Mouse (Mus musculus): ENCODE measurements around the gene L3mbtl3. TPM values are rescaled to one million over a fixed set of nuclear protein-coding genes. Genes with fewer than 3 reads are reported as not detected.

The L3mbtl3 gene
- 10 to 100 TPM; 10.1 to 10.9 TPM for total RNA-seq (2021)
- long read RNA-seq, experiment 1, full-length matches to known transcripts: 1 of 4 reads
- long read RNA-seq, experiment 1, partial matches to known transcripts: 1 of 4 reads
- long read RNA-seq, experiment 1, other reads (novel, unspliced or antisense): 2 of 4 reads
- long read RNA-seq, experiment 2, full-length matches to known transcripts: 4 of 6 reads
- long read RNA-seq, experiment 2, partial matches to known transcripts: 1 of 6 reads
- long read RNA-seq, experiment 2, other reads (novel, unspliced or antisense): 1 of 6 reads

- DNase-seq: peak; percentile 88 to 91
- intact Hi-C loops (cut with DNase I): loop anchor here (2.0 to 5.0 kb wide), 2 partner anchors 116 to 335 kb away; no protein-coding TSS in a partner anchor
Measured at GRCm38 (mm10) chr10:26375790-26376545, at the start of gene L3mbtl3. Gene L3mbtl3 (minus strand): TSS chr10:26375971.

GRCm38 (mm10) chr10:26421168-26421567 is 45.4 kb upstream of the L3mbtl3 start:
- no peak for DNase-seq
- intact Hi-C loops (cut with DNase I): no loop called here

- intact Hi-C loops (cut with DNase I): no loop called here
- DNase-seq: no peak
Measured at GRCm38 (mm10) chr10:26388656-26389055, 12.9 kb upstream of the L3mbtl3 start.

- intact Hi-C loops (cut with DNase I): loop anchor here (5.0 kb wide), 1 partner anchor 115 kb away; no protein-coding TSS in a partner anchor
- DNase-seq: no peak
Measured at GRCm38 (mm10) chr10:26377332-26377602, 1.5 kb upstream of the L3mbtl3 start.

DNA sequence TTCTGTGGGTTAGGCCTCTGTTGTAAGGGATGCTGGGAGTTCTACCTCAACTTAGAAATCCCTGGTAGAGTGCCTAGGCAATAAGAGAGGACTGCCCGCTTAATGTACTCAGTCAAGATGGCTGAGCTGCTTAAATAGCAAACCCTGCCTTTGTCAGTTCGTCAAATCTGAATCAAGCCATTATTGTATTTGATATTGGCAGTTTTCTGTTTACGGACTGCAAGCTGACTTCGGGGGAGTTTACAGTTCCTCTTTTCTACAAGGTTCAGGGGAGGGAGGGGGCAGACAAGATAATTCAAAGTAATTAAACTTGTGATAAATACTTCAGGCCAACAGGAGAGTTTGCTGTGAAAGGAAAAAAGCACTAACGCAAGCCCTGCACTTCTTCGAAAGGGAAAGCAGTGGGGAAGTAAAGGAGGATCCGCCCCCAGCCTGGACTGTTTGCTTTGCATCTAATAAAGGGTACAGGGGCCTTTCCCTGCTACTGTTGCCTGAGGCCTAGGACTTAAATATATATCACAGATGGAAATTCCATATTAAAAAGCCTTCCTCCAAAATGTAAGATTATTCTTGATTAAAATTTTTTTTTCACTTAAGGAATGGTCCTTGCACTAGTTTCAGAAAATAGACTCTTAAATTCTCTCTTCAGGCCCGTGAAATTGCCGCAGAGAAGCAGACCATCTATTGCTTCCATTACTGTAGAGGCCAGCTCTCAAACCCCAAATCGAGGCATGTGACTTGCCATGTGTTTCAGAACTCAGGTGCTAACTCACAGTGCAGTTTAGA is 968 bp upstream of the L3mbtl3 start:
- DNase-seq: no peak
- intact Hi-C loops (cut with DNase I): loop anchor here (5.0 kb wide), 1 partner anchor 116 kb away; no protein-coding TSS in a partner anchor

GRCm38 (mm10) chr10:26375351-26375751 is 420 bp downstream of the L3mbtl3 start:
- no peak for DNase-seq

GRCm38 (mm10) chr10:26374436-26375311 is 1.1 kb downstream of the L3mbtl3 start:
- DNase-seq: peak; percentile 65 to 66
- intact Hi-C loops (cut with DNase I): loop anchor here (2.0 to 5.0 kb wide), 6 partner anchors 118 to 623 kb away; partner anchors contain the start of gene Arhgap18

More at GRCm38 (mm10) chr10:26375351-26375751, 420 bp downstream of the L3mbtl3 start:
- intact Hi-C loops (cut with DNase I): loop anchor here (2.0 to 5.0 kb wide), 2 partner anchors 117 to 335 kb away; no protein-coding TSS in a partner anchor

- intact Hi-C loops (cut with DNase I): loop anchor here (2.0 to 5.0 kb wide), 5 partner anchors 168 to 623 kb away; partner anchors contain the start of gene Arhgap18
- peak; percentile 74 to 84 for DNase-seq
Measured at GRCm38 (mm10) chr10:26373951-26374435, 1.8 kb downstream of the L3mbtl3 start.

DNA sequence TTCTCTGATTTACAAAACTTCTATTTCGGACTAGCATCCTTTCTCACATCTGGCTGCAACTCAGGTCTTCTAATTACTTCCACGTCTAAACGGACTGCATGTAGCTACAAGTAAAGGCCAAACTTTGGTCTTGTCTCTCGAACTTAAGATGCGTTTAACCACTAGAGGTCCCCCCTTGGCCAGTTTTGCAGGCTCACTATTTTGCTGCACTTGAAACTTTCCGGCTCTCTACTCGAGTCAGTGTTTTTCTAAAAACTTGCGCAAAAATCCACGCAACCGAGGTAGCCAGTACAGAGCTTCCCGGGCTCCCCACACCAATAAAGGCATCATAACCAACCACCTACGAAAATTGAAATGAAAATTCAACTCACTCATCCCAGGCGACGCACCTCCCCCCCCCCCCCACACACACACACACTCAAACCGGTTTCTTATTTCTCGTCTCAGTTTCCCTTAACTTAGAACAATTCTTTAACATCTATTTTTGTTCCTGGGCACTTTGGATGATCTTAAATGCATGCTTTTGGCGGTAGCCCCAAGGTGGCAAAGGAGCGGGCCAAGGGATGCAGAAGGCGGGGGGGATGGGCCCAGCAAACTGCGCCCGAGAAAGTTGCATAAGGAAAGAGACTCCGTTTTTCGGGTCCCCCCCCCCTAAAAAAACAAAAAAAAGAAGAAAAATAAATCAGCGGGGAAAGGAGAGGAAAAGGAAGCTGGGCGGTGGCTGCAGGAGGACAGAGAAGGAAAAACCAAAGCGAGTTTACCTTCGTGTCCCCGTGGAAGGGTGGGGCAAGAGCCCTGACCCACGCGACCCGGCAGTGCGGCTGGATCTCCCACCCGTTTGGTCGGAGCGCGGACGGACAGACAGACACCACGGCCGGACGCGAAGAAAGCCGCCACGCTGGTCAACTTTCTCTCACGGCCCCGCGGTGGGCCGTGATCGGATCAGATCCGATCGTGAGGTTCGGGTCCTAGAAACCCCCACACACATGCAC is 2.5 kb downstream of the L3mbtl3 start:
- DNase-seq: peak; percentile 78 to 85
- intact Hi-C loops (cut with DNase I): loop anchor here (5.0 kb wide), 4 partner anchors 169 to 624 kb away; partner anchors contain the start of gene Arhgap18

GRCm38 (mm10) chr10:26371416-26371815 is 4.4 kb downstream of the L3mbtl3 start:
- intact Hi-C loops (cut with DNase I): loop anchor here (5.0 kb wide), 4 partner anchors 171 to 626 kb away; partner anchors contain the start of gene Arhgap18
- no peak for DNase-seq

GRCm38 (mm10) chr10:26364942-26365341 is 10.8 kb downstream of the L3mbtl3 start:
- intact Hi-C loops (cut with DNase I): no loop called here
- no peak for DNase-seq

DNA sequence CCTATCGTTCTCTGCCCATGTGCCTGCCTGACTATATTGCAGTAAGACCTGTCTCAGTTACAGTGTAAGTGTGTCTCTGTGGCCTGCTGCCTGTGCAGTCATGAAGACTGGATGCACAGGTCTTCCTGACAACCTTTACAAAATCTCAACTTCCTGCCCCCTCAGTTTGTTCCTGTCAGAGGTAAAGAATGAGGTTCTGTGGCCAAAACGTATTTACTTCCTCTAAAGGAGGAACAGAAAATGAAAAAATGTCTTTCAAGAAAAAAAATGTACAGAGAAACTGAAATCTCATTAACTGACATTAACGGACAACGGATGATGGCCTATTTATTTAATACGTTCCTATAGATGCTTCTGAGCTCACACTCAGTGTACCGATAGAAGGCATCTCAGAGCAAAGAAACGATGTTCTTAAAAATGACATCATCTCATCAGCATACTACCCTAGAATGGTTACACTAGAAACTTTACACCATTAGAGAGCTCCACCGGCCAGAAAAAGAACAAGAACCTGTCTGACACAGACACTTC is 11.4 kb downstream of the L3mbtl3 start:
- DNase-seq: no peak
- intact Hi-C loops (cut with DNase I): no loop called here

DNA sequence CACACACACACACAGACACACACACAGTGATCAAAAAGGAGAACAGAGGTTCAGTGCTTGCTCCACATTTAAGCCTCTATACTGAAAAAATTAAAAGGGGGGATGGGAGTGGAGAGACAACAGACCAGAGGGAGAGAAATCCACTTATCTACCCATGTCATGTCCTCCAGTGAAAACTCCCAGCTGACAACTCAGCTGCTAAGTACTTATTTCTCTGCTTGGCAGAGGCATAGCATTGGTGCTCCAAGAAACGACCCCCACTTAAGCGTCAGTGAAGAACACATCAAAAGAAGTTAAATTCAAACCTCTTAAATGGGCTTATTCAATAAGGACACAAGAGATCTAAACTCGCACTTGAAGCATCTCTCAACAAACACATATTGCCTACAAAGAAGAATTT is 12.2 kb downstream of the L3mbtl3 start:
- intact Hi-C loops (cut with DNase I): no loop called here
- DNase-seq: no peak

DNA sequence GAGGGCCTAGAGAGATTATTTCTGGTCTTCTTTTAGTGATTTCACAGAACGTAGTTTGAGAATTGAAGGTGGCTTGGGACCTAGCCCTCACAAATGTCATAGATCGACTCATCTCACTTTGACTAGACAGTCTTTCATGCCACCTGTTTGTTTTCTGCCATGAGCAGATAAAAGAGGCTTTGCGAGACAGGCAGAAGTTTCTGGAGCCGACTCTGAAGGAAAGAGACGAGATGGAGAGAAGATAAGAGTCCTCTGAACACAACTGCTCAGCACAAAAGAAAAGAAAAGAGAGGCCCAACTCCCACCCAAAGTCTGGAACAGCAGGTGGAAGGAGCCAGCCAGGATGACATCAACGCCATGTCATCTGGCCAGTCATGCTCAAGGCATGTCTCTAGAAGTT is 17.0 kb downstream of the L3mbtl3 start:
- no peak for DNase-seq
- intact Hi-C loops (cut with DNase I): no loop called here

- DNase-seq: no peak
- intact Hi-C loops (cut with DNase I): no loop called here
Measured at GRCm38 (mm10) chr10:26358231-26358630, 17.5 kb downstream of the L3mbtl3 start.

DNA sequence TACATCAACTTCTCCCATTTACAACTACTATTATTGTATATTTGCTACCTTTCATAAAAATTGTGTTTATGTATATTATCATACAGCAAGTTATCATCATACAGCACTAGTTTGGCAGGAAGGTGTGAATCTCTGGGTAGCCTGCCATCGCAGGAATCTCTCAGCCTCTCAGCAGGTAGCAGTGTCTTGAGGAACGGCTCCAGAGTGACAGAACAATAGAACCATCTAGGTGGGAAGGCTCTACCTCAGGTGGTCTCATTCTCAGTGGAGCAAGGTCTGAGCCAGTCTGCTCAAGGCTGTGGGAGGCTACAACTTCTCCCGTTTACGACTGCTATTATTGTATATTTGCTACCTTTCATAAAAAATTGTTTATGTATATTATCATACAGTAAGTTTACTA is 22.0 kb downstream of the L3mbtl3 start:
- intact Hi-C loops (cut with DNase I): no loop called here
- no peak for DNase-seq

- no peak for DNase-seq
- intact Hi-C loops (cut with DNase I): no loop called here
Measured at GRCm38 (mm10) chr10:26351129-26351738, 24.5 kb downstream of the L3mbtl3 start.

DNA sequence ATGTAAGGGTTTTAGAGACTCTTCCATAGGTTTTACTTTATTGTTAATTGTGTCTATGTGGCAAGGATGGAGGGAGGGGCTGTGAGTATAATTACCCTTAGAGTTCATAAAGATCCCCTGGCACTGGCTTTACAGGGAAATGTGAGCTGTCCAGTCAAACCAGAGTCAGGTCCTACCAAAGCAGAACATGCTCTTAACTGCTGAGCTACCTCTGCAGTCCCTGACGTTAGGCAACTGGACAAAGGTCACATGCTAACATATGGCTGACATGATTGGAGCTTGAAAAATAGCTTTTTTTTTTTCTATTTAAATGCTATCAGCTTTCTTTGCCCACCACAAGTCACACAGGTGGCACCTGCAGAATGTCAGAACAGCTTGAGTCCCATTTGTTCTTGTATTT is 25.6 kb downstream of the L3mbtl3 start:
- intact Hi-C loops (cut with DNase I): no loop called here
- no peak for DNase-seq
